Mouse (Mus musculus): ENCODE data around the gene Moxd1.
"Not testable (repeated sequence)": the region's sequence is repeated elsewhere in the genome, so short reads cannot be mapped to it uniquely, and the experiment has no call there.

Gene Moxd1

GRCm38 (mm10) chr10:24276211-24276610 is 52.9 kb downstream of the Moxd1 start:
- no peak for DNase-seq

- DNase-seq, result no peak
Observed at GRCm38 (mm10) chr10:24282650-24283049, 59.3 kb downstream of the Moxd1 start.

GRCm38 (mm10) chr10:24291611-24292010 is 68.3 kb downstream of the Moxd1 start:
- no peak for DNase-seq

- DNase-seq, result no peak
Observed at GRCm38 (mm10) chr10:24292671-24293070, 69.4 kb downstream of the Moxd1 start.

GRCm38 (mm10) chr10:24296608-24297007 is 73.3 kb downstream of the Moxd1 start:
- DNase-seq, result no peak

GRCm38 (mm10) chr10:24297792-24298191 is 74.5 kb downstream of the Moxd1 start:
- DNase-seq, result peak; percentile 35 to 77

- DNase-seq, result peak; percentile 50 to 78
Observed at GRCm38 (mm10) chr10:24298260-24299244, 75.2 kb downstream of the Moxd1 start.

- DNase-seq, result peak; percentile 84 to 87
Observed at GRCm38 (mm10) chr10:24312191-24312611, 88.9 kb downstream of the Moxd1 start.

- DNase-seq, result peak; percentile 72 to 85
Observed at GRCm38 (mm10) chr10:24317126-24317836, 94.0 kb downstream of the Moxd1 start.

- no peak for DNase-seq
Observed at GRCm38 (mm10) chr10:24320326-24320725, 97.0 kb downstream of the Moxd1 start.

GRCm38 (mm10) chr10:24323066-24323465 is 99.7 kb downstream of the Moxd1 start:
- DNase-seq, result no peak

- not testable (repeated sequence) for DNase-seq
Observed at GRCm38 (mm10) chr10:24327265-24327664, 103.9 kb downstream of the Moxd1 start.

GRCm38 (mm10) chr10:24332799-24333198 is 109.5 kb downstream of the Moxd1 start:
- DNase-seq, result peak in 1 of 2 experiments; percentile 3

GRCm38 (mm10) chr10:24339593-24340143 is 116.4 kb downstream of the Moxd1 start:
- DNase-seq, result no peak

GRCm38 (mm10) chr10:24340551-24341213 is 117.4 kb downstream of the Moxd1 start:
- no peak for DNase-seq

GRCm38 (mm10) chr10:24341214-24341589 is 117.9 kb downstream of the Moxd1 start:
- DNase-seq, result no peak

- DNase-seq, result no peak
Observed at GRCm38 (mm10) chr10:24343068-24343467, 119.8 kb downstream of the Moxd1 start.

All from kidney, postnatal 36 days (tissue).